Mouse (Mus musculus) CH12.LX (cell line): ENCODE results near the gene Rccd1. TPM values are rescaled to one million over a fixed set of nuclear protein-coding genes. Genes with fewer than 3 reads are reported as not detected.

Experiments
- DNase-seq: peaks from one replicate; pipeline ENCODE4 v3.0.0-alpha.2; 2013; ENCODE audit errors: extremely low read depth
- H3K27ac ChIP-seq: 2 replicates; pipeline ENCODE4 v1.5.1; 2012; ENCODE audit warnings: low read depth, mild to moderate bottlenecking, control low read depth, moderate library complexity; ENCODE audit not compliant: insufficient read depth
- H3K27me3 ChIP-seq: replicated peaks from 2 replicates; pipeline ENCODE3; 2012; ENCODE audit warnings: inconsistent platforms
- H3K36me3 ChIP-seq, 2 experiments: replicated peaks in 1 of 2; 2 replicates each; pipeline versions ENCODE3 to v1.6.1; 2012; ENCODE audit warnings: inconsistent platforms in 1 of 2, low read length in 1 of 2, mild to moderate bottlenecking in 1 of 2, mixed read lengths in 1 of 2, moderate library complexity in 1 of 2; ENCODE audit not compliant: control insufficient read depth in 1 of 2, insufficient read depth in 1 of 2
- H3K4me1 ChIP-seq, 2 experiments: 2 replicates each; pipeline ENCODE4 v1.6.1; 2012; ENCODE audit warnings: inconsistent platforms in 1 of 2, moderate library complexity in 1 of 2; ENCODE audit not compliant: insufficient read depth in 2 of 2, control insufficient read depth in 1 of 2
- H3K4me2 ChIP-seq: 2 replicates; pipeline ENCODE4 v1.6.1; 2012; ENCODE audit warnings: low read depth, mild to moderate bottlenecking, control low read depth; ENCODE audit not compliant: poor library complexity, insufficient read depth, severe bottlenecking
- H3K4me3 ChIP-seq, 3 experiments: fragments of 150-350 bp in 1 of 3; sonication (generic) in 1 of 3; replicated peaks in 1 of 3; 2 replicates each; pipeline versions ENCODE3 to v1.5.1; 2011 to 2012; ENCODE audit warnings: low read depth in 2 of 3, low read length in 2 of 3, mild to moderate bottlenecking in 2 of 3, moderate library complexity in 2 of 3, control low read depth in 1 of 3, improper control_type of control experiment in 1 of 3, inconsistent platforms in 1 of 3, mixed read lengths in 1 of 3; ENCODE audit not compliant: poor library complexity in 1 of 3
- H3K79me2 ChIP-seq: replicated peaks from 2 replicates; pipeline ENCODE4 v1.6.1; 2012; ENCODE audit warnings: mild to moderate bottlenecking, moderate library complexity; ENCODE audit not compliant: control insufficient read depth, poor library complexity, insufficient read depth, severe bottlenecking; ENCODE audit errors: extremely low read depth
- H3K9ac ChIP-seq: 2 replicates; pipeline ENCODE4 v1.6.1; 2012; ENCODE audit warnings: low read depth, mild to moderate bottlenecking, control low read depth, moderate library complexity; ENCODE audit not compliant: insufficient read depth
- H3K9me3 ChIP-seq: replicated peaks from 2 replicates; pipeline ENCODE3; 2012; ENCODE audit warnings: low read length, inconsistent platforms, mixed read lengths
- BHLHE40 ChIP-seq: IDR thresholded peaks from 2 replicates; pipeline ENCODE4 v1.6.1; 2011; ENCODE audit warnings: mild to moderate bottlenecking, low read depth, low read length, improper control_type of control experiment
- CTCF ChIP-seq, 2 experiments: IDR thresholded peaks in 1 of 2; conservative IDR thresholded peaks in 1 of 2; 2 replicates each; pipeline ENCODE4 v1.5.1; 2011 to 2012; ENCODE audit warnings: low read depth in 2 of 2, low read length in 2 of 2, improper control_type of control experiment in 1 of 2, inconsistent platforms in 1 of 2, mild to moderate bottlenecking in 1 of 2, moderate library complexity in 1 of 2
- MAFK ChIP-seq: IDR thresholded peaks from 2 replicates; pipeline ENCODE4 v1.6.1; 2011; ENCODE audit warnings: low read length, improper control_type of control experiment; ENCODE audit not compliant: insufficient replicate concordance
- MAX ChIP-seq: IDR thresholded peaks from 2 replicates; pipeline ENCODE4 v1.6.1; 2011; ENCODE audit warnings: low read length, improper control_type of control experiment
- MYC ChIP-seq: IDR thresholded peaks from 2 replicates; pipeline ENCODE4 v1.6.1; 2011; ENCODE audit warnings: low read depth, mild to moderate bottlenecking, improper control_type of control experiment, low read length
- POLR2AphosphoS2 ChIP-seq: IDR thresholded peaks from 2 replicates; pipeline ENCODE4 v1.6.1; 2011; ENCODE audit warnings: low read depth, low read length, improper control_type of control experiment
- USF2 ChIP-seq: conservative IDR thresholded peaks from 2 replicates; pipeline ENCODE4 v1.6.1; 2011; ENCODE audit warnings: low read depth, low read length, improper control_type of control experiment
- ZMIZ1 ChIP-seq: IDR thresholded peaks from 2 replicates; pipeline ENCODE4 v1.6.1; 2012; ENCODE audit warnings: low read depth, mild to moderate bottlenecking, inconsistent platforms, low read length, improper control_type of control experiment
- ZNF384 ChIP-seq: IDR thresholded peaks from 2 replicates; pipeline ENCODE4 v1.6.1; 2012; ENCODE audit warnings: low read depth, low read length, improper control_type of control experiment, inconsistent platforms
- dilution Hi-C: fragments of 300-500 bp; cut with MboI; formaldehyde crosslinking; loops from 2 replicates; pipeline ENCODE4 v1.14.3; 2020; ENCODE audit warnings: low sequenced_read_pairs; ENCODE audit not compliant: extremely low pct_unique_long_range_greater_than_20kb, extremely low pct_ligation_motif_present
- in situ Hi-C: fragments of 300-500 bp; cut with MboI; formaldehyde crosslinking; loops from 3 replicates; pipeline ENCODE4 v1.14.3; 2019; ENCODE audit warnings: low sequenced_read_pairs, low pct_ligation_motif_present, low pct_unique_long_range_greater_than_20kb, mixed read lengths
- polyA plus RNA-seq: library from polyadenylated mRNA; unstranded; fragments of >175 nt; gene quantifications from 2 replicates; pipeline ENCODE4 v1.2.1, GENCODE M21; 2012; ENCODE audit warnings: low read depth; ENCODE audit not compliant: insufficient read length
- total RNA-seq, 2 experiments: library from RNA; depleted of rRNA; stranded (reverse); fragments of 300-350 nt in 1 of 2; fragments of >200 nt in 1 of 2; gene quantifications; 2 replicates each; pipeline ENCODE4 v1.2.3; 2012 to 2014

The Rccd1 gene
- total and polyA plus RNA-seq, 3 experiments = 17.4 to 18.5 (median 18.3) TPM

- no peak overlapping the region for H3K9ac ChIP-seq
- no peaks in the 10 kb centered on the region for H3K27me3 ChIP-seq
- no peak for DNase-seq
- in situ Hi-C loops (no loop called here), dilution Hi-C loops (no loop called here)
- no peak overlapping the region for H3K4me3 ChIP-seq
- H3K9me3 ChIP-seq = no peaks in the 10 kb centered on the region
- no peaks in the 10 kb centered on the region for H3K4me1 ChIP-seq
- H3K36me3 ChIP-seq = peaks cover 75 to 91% of the 10 kb centered on the region in 2 experiments
- no peak overlapping the region for H3K27ac ChIP-seq
- TF ChIP-seq POLR2AphosphoS2 (0 out of 2 replicates have a peak, but pooled peaks have one; percentile 51), ZNF384 (no peak), ZMIZ1 (peak; percentile 33)
- peaks cover 1% of the 10 kb centered on the region for H3K79me2 ChIP-seq
- H3K4me2 ChIP-seq = no peak overlapping the region
Measured at GRCm38 (mm10) chr7:80315733-80316132, 8.5 kb downstream of the Rccd1 start.

- no peak for TF ChIP-seq USF2
- TF ChIP-seq BHLHE40 = no peak
- TF ChIP-seq MAFK = no peak
- no peak for TF ChIP-seq MAX
- Histone ChIP-seq H3K9me3 (no peaks in the 10 kb centered on the region), H3K27ac (no peak overlapping the region), H3K36me3 (peaks cover 85 to 94% of the 10 kb centered on the region in 2 experiments), H3K4me3 (no peak overlapping the region), H3K79me2 (no peaks in the 10 kb centered on the region), H3K4me2 (no peak overlapping the region), H3K9ac (no peak overlapping the region), H3K4me1 (no peaks in the 10 kb centered on the region), H3K27me3 (no peaks in the 10 kb centered on the region)
- DNase-seq = no peak
- dilution Hi-C loops (no loop called here), in situ Hi-C loops (no loop called here)
Measured at GRCm38 (mm10) chr7:80310771-80311170, 13.5 kb downstream of the Rccd1 start.

GRCm38 (mm10) chr7:80307766-80308165, 16.5 kb downstream of the Rccd1 start:
- DNase-seq = no peak
- Histone ChIP-seq H3K9ac (no peak overlapping the region), H3K27me3 (no peaks in the 10 kb centered on the region), H3K4me2 (no peak overlapping the region), H3K9me3 (no peaks in the 10 kb centered on the region), H3K4me3 (no peak overlapping the region), H3K27ac (no peak overlapping the region), H3K36me3 (peaks cover 84 to 96% of the 10 kb centered on the region in 2 experiments), H3K79me2 (peaks cover 7% of the 10 kb centered on the region; the same call in 1 of the 2 replicates), H3K4me1 (no peaks in the 10 kb centered on the region)
- in situ Hi-C loops = no loop called here
- TF ChIP-seq CTCF (conservative IDR thresholded peaks at IDR 0.05 in 1 of 2, IDR thresholded peaks at IDR 0.05 in 1 of 2; ENCODE audit: low read depth in 2 of 2, low read length in 2 of 2) (peak in 1 of 2 experiments; percentile 7; a peak in 1 of 4 replicates), MYC (no peak)
- dilution Hi-C loops = no loop called here
